Mouse (Mus musculus) myocyte (in vitro differentiated cells): ENCODE results near the gene Gm20388. TPM values are rescaled to one million over a fixed set of nuclear protein-coding genes. Genes with fewer than 3 reads are reported as not detected.
A peak's percentile ranks its signal among the peaks of the same experiment; 100 is the strongest.

ENCODE experiments used
- H3K27me3 ChIP-seq: one replicate; pipeline ENCODE4 v1.6.1; 2011; ENCODE audit not compliant: control insufficient read depth, insufficient read depth, insufficient read length
- H3K36me3 ChIP-seq: one replicate; pipeline ENCODE4 v1.6.1; 2011; ENCODE audit not compliant: control insufficient read depth, insufficient read depth
- H3K4me2 ChIP-seq: one replicate; pipeline ENCODE4 v1.6.1; 2011; ENCODE audit warnings: low read depth, control low read depth
- H3K4me3 ChIP-seq: one replicate; pipeline ENCODE4 v1.5.1; 2011; ENCODE audit warnings: mild to moderate bottlenecking, control low read depth, moderate library complexity
- H3K79me2 ChIP-seq: one replicate; pipeline ENCODE4 v1.6.1; 2011; ENCODE audit not compliant: control insufficient read depth, insufficient read depth
- H3ac ChIP-seq: one replicate; pipeline ENCODE4 v1.6.1; 2011; ENCODE audit not compliant: control insufficient read depth, insufficient read length
- CEBPB ChIP-seq: IDR thresholded peaks from 2 replicates; pipeline ENCODE4 v1.6.1; 2011; ENCODE audit warnings: mild to moderate bottlenecking, moderate library complexity; ENCODE audit not compliant: poor library complexity, insufficient read depth, severe bottlenecking
- E2F4 ChIP-seq: IDR thresholded peaks from one replicate; pipeline ENCODE4 v1.6.1; 2011; ENCODE audit warnings: mild to moderate bottlenecking, control low read depth, moderate library complexity; ENCODE audit not compliant: insufficient read depth
- MAX ChIP-seq: IDR thresholded peaks from one replicate; pipeline ENCODE4 v1.6.1; 2011; ENCODE audit warnings: low read depth, mild to moderate bottlenecking, control low read depth
- MYOD1 ChIP-seq, 3 experiments: IDR thresholded peaks; one replicate each; pipeline ENCODE4 v1.6.1; 2011; ENCODE audit warnings: control low read depth in 2 of 3, low read depth in 2 of 3, mild to moderate bottlenecking in 2 of 3, moderate library complexity in 1 of 3; ENCODE audit not compliant: insufficient read length in 2 of 3, control insufficient read depth in 1 of 3
- MYOG ChIP-seq, 3 experiments: IDR thresholded peaks; one replicate each; pipeline ENCODE4 v1.6.1; 2011; ENCODE audit warnings: control low read depth in 2 of 3, low read depth in 2 of 3, mild to moderate bottlenecking in 2 of 3; ENCODE audit not compliant: insufficient read length in 2 of 3, control insufficient read depth in 1 of 3, insufficient read depth in 1 of 3
- POLR2A ChIP-seq: IDR thresholded peaks from one replicate; pipeline ENCODE4 v1.6.1; 2011; ENCODE audit warnings: low read depth, mild to moderate bottlenecking, control low read depth, moderate library complexity; ENCODE audit not compliant: insufficient read length
- POLR2AphosphoS2 ChIP-seq: IDR thresholded peaks from one replicate; pipeline ENCODE4 v1.6.1; 2011; ENCODE audit warnings: low read depth, control low read depth; ENCODE audit not compliant: insufficient read length
- REST ChIP-seq: IDR thresholded peaks from one replicate; pipeline ENCODE4 v1.6.1; 2011; ENCODE audit warnings: mild to moderate bottlenecking, control low read depth, moderate library complexity; ENCODE audit not compliant: insufficient read depth, insufficient read length
- SRF ChIP-seq: IDR thresholded peaks from one replicate; pipeline ENCODE4 v1.6.1; 2011; ENCODE audit warnings: low read depth; ENCODE audit not compliant: control insufficient read depth, insufficient read length
- TCF12 ChIP-seq: IDR thresholded peaks from one replicate; pipeline ENCODE4 v1.6.1; 2011; ENCODE audit warnings: mild to moderate bottlenecking, control low read depth; ENCODE audit not compliant: poor library complexity, insufficient read depth, severe bottlenecking
- TCF3 ChIP-seq: IDR thresholded peaks from one replicate; pipeline ENCODE4 v1.6.1; 2011; ENCODE audit warnings: low read depth, control low read depth; ENCODE audit not compliant: insufficient read length
- USF1 ChIP-seq: IDR thresholded peaks from one replicate; pipeline ENCODE4 v1.6.1; 2011; ENCODE audit warnings: low read depth, mild to moderate bottlenecking, control low read depth, moderate library complexity
- polyA plus RNA-seq: library from polyadenylated mRNA; unstranded; fragments of >200 nt; fragmentation: generic; extraction: Trizol; gene quantifications from one replicate; pipeline ENCODE4 v1.2.1, GENCODE M21; 2012; ENCODE audit warnings: missing spikeins

Gm20388 gene
- polyA plus RNA-seq, 1 experiment = 15.3 TPM

DNA sequence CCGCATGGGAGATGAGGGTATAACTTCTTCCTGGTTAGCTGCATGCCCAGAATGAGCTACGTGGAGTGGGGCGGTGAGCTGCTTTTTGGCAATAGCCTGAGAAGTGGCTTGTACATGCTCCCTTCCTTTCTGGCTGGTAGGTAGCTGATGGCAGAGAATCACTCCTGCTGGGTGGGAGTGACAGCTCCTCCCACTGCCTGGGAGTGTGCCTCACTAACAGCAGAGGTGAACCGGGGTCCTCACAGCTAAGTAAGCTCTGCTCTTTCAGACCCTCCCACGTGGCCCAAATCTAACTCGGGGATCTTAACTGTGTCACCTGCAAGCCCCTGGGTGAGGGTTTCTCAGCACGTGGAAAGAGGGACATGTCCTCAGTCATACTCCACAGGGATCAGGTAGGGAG is 3321.9 kb downstream of the Gm20388 start:
- TF ChIP-seq E2F4 = no peak
- peak; percentile 37 for TF ChIP-seq POLR2AphosphoS2
- Histone ChIP-seq H3K27me3 (no peaks in the 10 kb centered on the region), H3K36me3 (no peaks in the 10 kb centered on the region), H3ac (no peak overlapping the region), H3K4me2 (no peak overlapping the region), H3K4me3 (no peak overlapping the region), H3K79me2 (no peaks in the 10 kb centered on the region)

DNA sequence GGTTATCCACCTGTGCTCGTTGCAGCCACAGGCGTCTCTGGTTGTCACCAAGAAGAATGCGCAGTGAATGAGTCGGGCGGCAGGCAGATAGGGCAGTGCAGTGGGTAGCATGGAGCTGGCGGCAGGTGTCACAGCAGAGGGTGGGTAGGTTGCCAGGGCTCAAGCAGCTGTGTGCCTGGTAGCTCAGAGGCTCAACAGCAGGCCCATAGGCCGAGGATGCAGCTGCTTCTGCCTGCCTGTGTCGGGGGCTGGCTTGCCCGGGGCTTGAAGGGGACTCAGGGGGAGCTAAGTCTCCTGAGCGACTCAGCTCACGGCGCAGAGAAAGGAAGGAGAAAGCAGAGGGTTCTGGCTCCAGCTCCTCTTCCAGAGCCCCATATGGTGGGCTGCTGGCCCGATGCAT is 3322.7 kb downstream of the Gm20388 start:
- H3K27me3 ChIP-seq = no peaks in the 10 kb centered on the region
- H3K4me2 ChIP-seq = no peak overlapping the region
- no peak overlapping the region for H3K4me3 ChIP-seq
- no peaks in the 10 kb centered on the region for H3K36me3 ChIP-seq
- TF ChIP-seq POLR2AphosphoS2 (peak; percentile 91), MYOG (IDR thresholded peaks at IDR 0.05; ENCODE audit: control insufficient read depth in 1 of 3, insufficient read depth in 1 of 3, insufficient read length in 2 of 3, low read depth in 2 of 3) (peak in 2 of 3 experiments; percentile 95 to 97), POLR2A (peak; percentile 39), MYOD1 (IDR thresholded peaks at IDR 0.05; ENCODE audit: control insufficient read depth in 1 of 3, insufficient read length in 2 of 3, low read depth in 2 of 3) (peak in 2 of 3 experiments; percentile 93), REST (no peak), TCF3 (peak; percentile 71)
- no peaks in the 10 kb centered on the region for H3K79me2 ChIP-seq
- H3ac ChIP-seq = no peak overlapping the region

DNA sequence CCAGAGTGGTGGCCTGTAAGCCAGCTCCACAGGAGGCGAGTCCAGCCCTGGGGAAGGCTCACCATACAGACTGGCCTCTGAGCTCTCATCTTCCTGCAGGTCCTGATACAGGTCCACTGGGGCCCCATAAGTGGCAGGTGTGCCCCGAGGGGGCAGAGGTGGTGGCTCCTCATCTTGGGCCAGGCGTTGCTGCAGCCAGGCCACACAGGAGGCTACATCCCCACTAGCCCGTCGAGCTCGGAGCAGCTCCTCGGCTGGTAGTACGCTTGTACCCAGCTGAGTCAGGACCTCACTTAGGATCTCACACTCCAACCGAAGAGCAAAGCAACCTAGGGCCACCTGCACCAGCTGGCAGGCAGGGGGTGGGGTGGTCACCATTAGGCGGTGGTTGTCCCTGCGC is 3323.1 kb downstream of the Gm20388 start:
- H3K36me3 ChIP-seq = no peaks in the 10 kb centered on the region
- H3K27me3 ChIP-seq = no peaks in the 10 kb centered on the region
- H3K4me2 ChIP-seq = no peak overlapping the region
- no peak overlapping the region for H3K4me3 ChIP-seq
- TF ChIP-seq POLR2AphosphoS2 (peak; percentile 3), TCF12 (no peak), SRF (no peak)
- no peak overlapping the region for H3ac ChIP-seq
- no peaks in the 10 kb centered on the region for H3K79me2 ChIP-seq

DNA sequence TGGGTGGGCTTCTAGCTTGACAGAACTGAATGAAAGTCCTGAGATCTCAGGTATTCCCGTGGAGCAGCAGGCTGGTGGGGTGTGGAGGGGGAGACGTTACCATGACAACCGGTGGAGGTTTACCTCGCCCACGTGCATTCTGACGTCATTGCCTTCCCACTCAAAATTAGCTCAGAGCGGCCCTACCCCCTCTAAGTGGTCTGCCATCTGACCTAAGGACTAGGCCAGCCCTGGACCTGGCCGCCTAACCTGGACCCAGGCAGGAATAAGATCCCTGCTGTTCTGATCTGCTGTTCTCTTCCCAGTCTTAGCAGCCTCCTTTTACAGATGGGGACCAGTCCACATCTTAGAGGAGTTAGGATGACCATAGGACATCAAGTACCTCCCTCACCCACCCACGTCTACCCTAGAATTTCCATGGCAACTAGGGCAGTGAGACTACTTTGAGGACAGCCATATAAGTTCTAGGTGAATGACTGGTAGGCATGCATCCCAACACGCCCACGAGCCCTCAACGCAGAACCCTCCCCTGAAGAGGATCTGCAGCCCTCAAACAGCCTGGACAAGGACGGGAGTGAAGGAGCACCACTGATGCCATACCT is 3324.4 kb downstream of the Gm20388 start:
- H3K4me3 ChIP-seq = peak overlapping the region; percentile 23
- TF ChIP-seq POLR2AphosphoS2 (peak; percentile 72), E2F4 (no peak)

DNA sequence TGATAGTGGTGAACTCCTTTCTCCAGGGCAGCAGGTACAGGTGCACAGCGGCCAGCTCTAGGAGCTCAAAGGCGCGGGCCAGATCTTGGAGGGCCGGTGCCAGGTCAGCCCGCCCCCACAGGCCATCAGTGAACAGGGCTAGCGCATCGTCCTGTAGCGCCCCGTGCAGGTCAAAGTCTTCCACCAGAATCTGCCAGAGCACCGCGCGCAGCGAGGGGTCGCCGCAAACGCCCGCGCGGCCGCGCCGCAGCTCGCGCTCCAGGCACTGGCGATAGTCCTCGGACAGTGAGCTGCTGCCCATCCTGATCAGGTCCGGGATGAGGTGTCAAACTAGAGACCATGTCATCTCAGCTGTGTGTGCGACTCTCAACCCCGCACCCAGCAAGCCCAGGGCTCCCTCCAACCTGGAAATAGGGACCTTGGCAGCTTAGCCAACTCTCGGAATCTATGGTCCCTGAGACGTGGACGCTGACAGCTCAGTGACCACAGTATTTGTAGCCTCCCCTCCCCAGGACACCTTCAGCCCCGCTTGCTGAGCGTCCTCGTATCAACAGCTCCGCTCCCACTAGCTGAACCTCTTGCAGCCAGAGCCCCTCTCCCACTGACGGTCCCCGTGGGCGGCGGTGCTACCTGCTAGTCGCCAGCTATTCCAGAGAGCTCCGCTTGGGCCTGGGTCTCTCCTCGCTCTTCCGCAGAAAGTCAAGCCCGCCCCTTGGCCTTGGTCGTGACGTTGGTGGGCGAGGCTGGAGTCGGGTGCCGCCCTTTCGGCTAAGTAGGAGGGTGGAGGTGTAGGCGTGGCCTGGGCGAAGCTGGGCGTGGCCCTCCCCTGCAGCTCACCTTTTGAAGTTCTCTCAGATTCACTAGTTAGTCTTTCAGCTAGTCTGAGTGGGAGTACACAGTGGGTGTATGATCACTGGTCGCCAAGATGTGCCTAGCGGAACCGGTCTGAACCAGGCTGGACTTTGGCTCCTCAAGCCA is 3325.2 kb downstream of the Gm20388 start, which contains the start of gene Spata2l:
Gene Spata2l (minus strand): TSS at position 714 of the 978 bp plus-strand sequence.
- Histone ChIP-seq H3K4me3 (peak within 1 kb of the TSS; percentile 23), H3K79me2 (no peaks in the 10 kb centered on the region), H3K4me2 (peak within 1 kb of the TSS; percentile 79), H3ac (peak within 1 kb of the TSS; percentile 1), H3K36me3 (no peaks in the 10 kb centered on the region), H3K27me3 (no peaks in the 10 kb centered on the region)
- TF ChIP-seq POLR2A (peak; percentile 28), SRF (no peak), POLR2AphosphoS2 (peak; percentile 18)

More for the DNA sequence above, 3324.4 kb downstream of the Gm20388 start:
- Histone ChIP-seq H3K36me3 (no peaks in the 10 kb centered on the region), H3ac (no peak overlapping the region), H3K4me2 (peak overlapping the region; percentile 79), H3K79me2 (no peaks in the 10 kb centered on the region), H3K27me3 (no peaks in the 10 kb centered on the region)

DNA sequence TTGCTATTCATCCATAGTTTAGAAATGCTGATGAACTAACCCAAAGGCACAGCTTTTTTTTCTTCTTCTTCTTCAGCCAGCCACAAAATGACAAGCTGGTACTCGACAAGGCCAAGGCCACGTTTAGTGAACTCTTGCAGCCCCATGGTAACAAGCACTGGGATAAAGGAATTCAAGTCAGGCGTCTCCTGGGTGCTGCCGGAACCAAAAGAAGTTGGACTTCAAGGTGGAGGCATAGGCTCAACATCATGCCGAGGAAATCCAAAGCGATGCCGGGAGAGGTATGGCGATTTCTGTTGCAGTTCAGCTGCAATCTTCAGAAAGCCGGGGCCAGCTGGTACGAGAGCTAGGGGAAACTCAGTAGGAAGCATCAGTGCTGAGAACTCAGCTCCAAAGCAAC is 3328.8 kb downstream of the Gm20388 start:
- H3K4me3 ChIP-seq = no peak overlapping the region
- H3ac ChIP-seq = no peak overlapping the region
- H3K4me2 ChIP-seq = no peak overlapping the region
- H3K27me3 ChIP-seq = no peaks in the 10 kb centered on the region
- no peaks in the 10 kb centered on the region for H3K79me2 ChIP-seq
- H3K36me3 ChIP-seq = no peaks in the 10 kb centered on the region
- no peak for TF ChIP-seq CEBPB
- no peak for TF ChIP-seq POLR2A
- TF ChIP-seq E2F4 = no peak
- no peak for TF ChIP-seq MAX
- no peak for TF ChIP-seq USF1
- TF ChIP-seq TCF3 = no peak
- no peak for TF ChIP-seq TCF12
